Mouse (Mus musculus) kidney, embryonic 16.5 days (tissue): ENCODE results near the gene Adora1. TPM values are rescaled to one million over a fixed set of nuclear protein-coding genes. Genes with fewer than 3 reads are reported as not detected.

Source experiments
- ATAC-seq: fragments of 200-750 bp; cut with Nextera tagmentation; 2 replicates; pipeline ENCODE4 v1.8.0; 2017; ENCODE audit warnings: moderate TSS enrichment; ENCODE audit not compliant: low FRiP score, low TSS enrichment
- H3K27ac ChIP-seq: fragments of 300-500 bp; sonication (generic); 2 replicates; pipeline ENCODE4 v1.5.1; 2014; ENCODE audit warnings: low read length
- H3K27me3 ChIP-seq: fragments of 300-500 bp; sonication (generic); 2 replicates; pipeline ENCODE4 v1.6.1; 2014; ENCODE audit warnings: low read length, control low read depth, mixed read lengths; ENCODE audit not compliant: insufficient read depth
- H3K36me3 ChIP-seq: fragments of 300-500 bp; sonication (generic); 2 replicates; pipeline ENCODE4 v1.6.1; 2014; ENCODE audit warnings: low read length, control low read depth, mixed read lengths; ENCODE audit not compliant: insufficient read depth
- H3K4me1 ChIP-seq: fragments of 300-500 bp; sonication (generic); 2 replicates; pipeline ENCODE4 v1.6.1; 2014; ENCODE audit warnings: low read length, control low read depth, mixed read lengths; ENCODE audit not compliant: insufficient read depth
- H3K4me2 ChIP-seq: fragments of 300-500 bp; sonication (generic); replicated peaks from 2 replicates; pipeline ENCODE4 v1.6.1; 2014; ENCODE audit warnings: low read depth, low read length
- H3K4me3 ChIP-seq: fragments of 300-500 bp; sonication (generic); 2 replicates; pipeline ENCODE4 v1.5.1; 2014; ENCODE audit warnings: mild to moderate bottlenecking, low read length
- H3K9ac ChIP-seq: fragments of 300-500 bp; sonication (generic); replicated peaks from 2 replicates; pipeline ENCODE4 v1.6.1; 2014; ENCODE audit warnings: low read length
- H3K9me3 ChIP-seq: fragments of 300-500 bp; sonication (generic); 2 replicates; pipeline ENCODE4 v1.6.1; 2016; ENCODE audit warnings: low read length, control low read depth
- WGBS: fragments of 180-500 bp; shearing (Covaris S2); extraction: QIAGEN DNeasy Blood & Tissue Kit; methylation state at CpG from one replicate; pipeline ENCODE4 v1.1.7; 2014; 5-methylcytosine and 5-hydroxymethylcytosine counted together
- polyA plus RNA-seq: library from polyadenylated mRNA; unstranded; fragments of >200 nt; fragmentation: Nextera tagmentation; extraction: Ambion mirVana; gene quantifications from 2 replicates; pipeline ENCODE4 v1.2.1, GENCODE M21; 2015

Adora1 gene
- polyA plus RNA-seq, 1 experiment from 2014 or later, result 10.4 TPM

GRCm38 (mm10) chr1:134242286-134242685 is 7.1 kb upstream of the Adora1 start:
- WGBS, result 78% methylated on average over 2 of the region's 2 CpGs
- ATAC-seq, result no peak
- Histone ChIP-seq H3K9ac (no peak overlapping the region), H3K4me2 (no peak overlapping the region), H3K27me3 (no peaks in the 10 kb centered on the region), H3K4me1 (peaks cover 12% of the 10 kb centered on the region), H3K27ac (no peak overlapping the region), H3K9me3 (no peaks in the 10 kb centered on the region), H3K4me3 (no peak overlapping the region), H3K36me3 (no peaks in the 10 kb centered on the region)

- H3K27me3 ChIP-seq, result 0 out of 2 replicates have a peak, but pooled peaks cover 3% of the 10 kb centered on the region
- H3K4me3 ChIP-seq, result no peak overlapping the region
- no peaks in the 10 kb centered on the region for H3K9me3 ChIP-seq
- no peak overlapping the region for H3K27ac ChIP-seq
- peaks cover 12% of the 10 kb centered on the region for H3K4me1 ChIP-seq
- H3K36me3 ChIP-seq, result no peaks in the 10 kb centered on the region
- H3K4me2 ChIP-seq, result no peak overlapping the region
- H3K9ac ChIP-seq, result no peak overlapping the region
- 65% methylated on average over 8 of the region's 8 CpGs for WGBS
- ATAC-seq, result no peak
Observed at GRCm38 (mm10) chr1:134241298-134241697, 6.1 kb upstream of the Adora1 start.

GRCm38 (mm10) chr1:134240701-134241100 is 5.5 kb upstream of the Adora1 start:
- H3K9me3 ChIP-seq, result no peaks in the 10 kb centered on the region
- ATAC-seq, result no peak
- no peaks in the 10 kb centered on the region for H3K36me3 ChIP-seq
- H3K4me3 ChIP-seq, result no peak overlapping the region
- H3K27me3 ChIP-seq, result 0 out of 2 replicates have a peak, but pooled peaks cover 6% of the 10 kb centered on the region
- H3K27ac ChIP-seq, result no peak overlapping the region
- H3K4me1 ChIP-seq, result peaks cover 18% of the 10 kb centered on the region
- no peak overlapping the region for H3K4me2 ChIP-seq
- no peak overlapping the region for H3K9ac ChIP-seq
- 86% methylated on average over 9 of the region's 9 CpGs for WGBS

GRCm38 (mm10) chr1:134237438-134237837 is 2.2 kb upstream of the Adora1 start:
- H3K27me3 ChIP-seq, result peaks cover 24% of the 10 kb centered on the region
- H3K27ac ChIP-seq, result no peak overlapping the region

GRCm38 (mm10) chr1:134236142-134236541 is 911 bp upstream of the Adora1 start:
- no peak for ATAC-seq
- Histone ChIP-seq H3K4me3 (no peak overlapping the region), H3K27ac (no peak overlapping the region), H3K36me3 (no peaks in the 10 kb centered on the region), H3K9me3 (no peaks in the 10 kb centered on the region), H3K9ac (no peak overlapping the region), H3K4me1 (peaks cover 38% of the 10 kb centered on the region), H3K27me3 (peaks cover 24% of the 10 kb centered on the region), H3K4me2 (no peak overlapping the region)
- WGBS, result 26% methylated on average over 3 of the region's 3 CpGs

More at GRCm38 (mm10) chr1:134237438-134237837, 2.2 kb upstream of the Adora1 start:
- no peak for ATAC-seq
- H3K4me2 ChIP-seq, result no peak overlapping the region
- 77% methylated on average over 3 of the region's 3 CpGs for WGBS
- H3K9me3 ChIP-seq, result no peaks in the 10 kb centered on the region
- H3K36me3 ChIP-seq, result no peaks in the 10 kb centered on the region
- peaks cover 36% of the 10 kb centered on the region for H3K4me1 ChIP-seq
- no peak overlapping the region for H3K9ac ChIP-seq
- no peak overlapping the region for H3K4me3 ChIP-seq

- WGBS, result under 1% methylated on average over 41 of the region's 41 CpGs
- peak; percentile 44 for ATAC-seq
Observed at GRCm38 (mm10) chr1:134234455-134235390, 508 bp downstream of the Adora1 start.

GRCm38 (mm10) chr1:134233681-134234454 is 1.4 kb downstream of the Adora1 start:
- peak overlapping the region; percentile 61; the same call in 1 of the 2 replicates for H3K9ac ChIP-seq
- H3K4me2 ChIP-seq, result peak overlapping the region; percentile 89
- peak overlapping the region; percentile 51 for H3K4me3 ChIP-seq
- 47% methylated on average over 19 of the region's 19 CpGs for WGBS
- no peaks in the 10 kb centered on the region for H3K36me3 ChIP-seq
- H3K4me1 ChIP-seq, result peaks cover 41% of the 10 kb centered on the region
- ATAC-seq, result no peak
- H3K9me3 ChIP-seq, result no peaks in the 10 kb centered on the region
- H3K27me3 ChIP-seq, result peaks cover 24% of the 10 kb centered on the region
- peak overlapping the region; percentile 88; the same call in 1 of the 2 replicates for H3K27ac ChIP-seq

More at GRCm38 (mm10) chr1:134234455-134235390, 508 bp downstream of the Adora1 start:
- Histone ChIP-seq H3K27me3 (peaks cover 24% of the 10 kb centered on the region), H3K4me2 (peak overlapping the region; percentile 89), H3K9me3 (no peaks in the 10 kb centered on the region), H3K36me3 (no peaks in the 10 kb centered on the region), H3K27ac (no peak overlapping the region), H3K4me3 (peak overlapping the region; percentile 51), H3K9ac (peak overlapping the region; percentile 61), H3K4me1 (peaks cover 41% of the 10 kb centered on the region)

- Histone ChIP-seq H3K4me3 (peak overlapping the region; percentile 51; the same call in 1 of the 2 replicates), H3K9me3 (no peaks in the 10 kb centered on the region), H3K27me3 (peaks cover 24% of the 10 kb centered on the region), H3K4me1 (peaks cover 41% of the 10 kb centered on the region), H3K36me3 (no peaks in the 10 kb centered on the region), H3K27ac (peak overlapping the region; percentile 88), H3K9ac (0 out of 2 replicates have a peak overlapping the region, but pooled peaks have one; percentile 5), H3K4me2 (peak overlapping the region; percentile 89)
- 25% methylated on average over 12 of the region's 12 CpGs for WGBS
- peak; percentile 75 for ATAC-seq
Observed at GRCm38 (mm10) chr1:134232778-134233531, 2.3 kb downstream of the Adora1 start.

- 49% methylated on average over 8 of the region's 8 CpGs for WGBS
- H3K27ac ChIP-seq, result peak overlapping the region; percentile 88
- H3K36me3 ChIP-seq, result no peaks in the 10 kb centered on the region
- peak overlapping the region; percentile 32; the same call in 1 of the 2 replicates for H3K9ac ChIP-seq
- no peaks in the 10 kb centered on the region for H3K9me3 ChIP-seq
- 0 out of 2 replicates have a peak overlapping the region, but pooled peaks have one; percentile 2 for H3K4me3 ChIP-seq
- no peak; the same call in 1 of the 2 replicates for ATAC-seq
- H3K4me2 ChIP-seq, result peak overlapping the region; percentile 89
- peaks cover 24% of the 10 kb centered on the region for H3K27me3 ChIP-seq
- H3K4me1 ChIP-seq, result peaks cover 41% of the 10 kb centered on the region
Observed at GRCm38 (mm10) chr1:134232326-134232725, 2.9 kb downstream of the Adora1 start.
